In genomic region chr4:137867225-137867624, GRCm38 (mm10) we compare ENCODE assay signal across 9 mouse cellular contexts. TPM values are rescaled to one million over a fixed set of nuclear protein-coding genes. Genes with fewer than 3 reads are reported as not detected.
DNase-seq lines count a peak whose midpoint lies in the region; ATAC-seq and TF ChIP-seq lines count a peak whose summit lies in the region.
"Had no signal": no experiment of that assay in that cellular context is flagged by ENCODE, and none has a peak within 500 bp of the region (broad histone marks: within the 10 kb centered on the region; RNA-seq: fewer than 3 reads in every experiment).

No protein-coding gene starts in this region.

- H3K9me3 ChIP-seq in midbrain, embryonic 10.5 days (replicated peaks) = no peaks in the 10 kb centered on the region
- H3K9me3 ChIP-seq in midbrain, postnatal 0 days (ENCODE audit: low read length) = no peaks in the 10 kb centered on the region
- H3K9me3 ChIP-seq in liver, embryonic 13.5 days (replicated peaks) = no peaks in the 10 kb centered on the region
- no peaks in the 10 kb centered on the region for H3K9me3 ChIP-seq in stomach, embryonic 14.5 days (ENCODE audit: control insufficient read depth, low read depth, low read length)
- H3K9me3 ChIP-seq in forebrain, embryonic 12.5 days = no peaks in the 10 kb centered on the region
- H3K9me3 ChIP-seq: G1E had no signal

- peaks cover 12% of the 10 kb centered on the region for H3K27me3 ChIP-seq in midbrain, embryonic 10.5 days (ENCODE audit: low read depth, poor library complexity, severe bottlenecking)
- no peaks in the 10 kb centered on the region for H3K27me3 ChIP-seq in midbrain, postnatal 0 days (ENCODE audit: insufficient read depth, low read length)
- peaks cover 48% of the 10 kb centered on the region for H3K27me3 ChIP-seq in liver, embryonic 13.5 days
- no peaks in the 10 kb centered on the region for H3K27me3 ChIP-seq in stomach, embryonic 14.5 days (ENCODE audit: control insufficient read depth, insufficient read depth, low read length)
- H3K27me3 ChIP-seq in forebrain, embryonic 12.5 days = peaks cover 10% of the 10 kb centered on the region; the same call in 1 of the 2 replicates

- TF ChIP-seq CTCF in midbrain, postnatal 0 days (IDR thresholded peaks at IDR 0.05) = no peak

- no peak for DNase-seq in midbrain, embryonic 10.5 days (ENCODE audit: low spot score)
- no peak for DNase-seq in midbrain, postnatal 0 days (ENCODE audit: low spot score)
- peak; percentile 60 to 61 for DNase-seq in kidney, adult 8-10 months
- no peak for DNase-seq in liver, embryonic 13.5 days
- no peak for DNase-seq in right cerebral cortex, postnatal 25 days
- no peak for DNase-seq in adrenal gland, adult 8-10 months

- no peaks in the 10 kb centered on the region for H3K36me3 ChIP-seq in midbrain, embryonic 10.5 days
- H3K36me3 ChIP-seq in midbrain, postnatal 0 days (ENCODE audit: insufficient read depth, low read length) = no peaks in the 10 kb centered on the region
- H3K36me3 ChIP-seq in liver, embryonic 13.5 days = no peaks in the 10 kb centered on the region
- H3K36me3 ChIP-seq in stomach, embryonic 14.5 days (ENCODE audit: control insufficient read depth, insufficient read depth, low read length) = no peaks in the 10 kb centered on the region
- no peaks in the 10 kb centered on the region for H3K36me3 ChIP-seq in forebrain, embryonic 12.5 days (replicated peaks)
- H3K36me3 ChIP-seq: G1E had no signal

- no peak overlapping the region for H3K4me3 ChIP-seq in midbrain, embryonic 10.5 days
- H3K4me3 ChIP-seq in midbrain, postnatal 0 days (ENCODE audit: low read depth, low read length) = no peak overlapping the region
- no peak overlapping the region for H3K4me3 ChIP-seq in liver, embryonic 13.5 days (replicated peaks)
- H3K4me3 ChIP-seq in stomach, embryonic 14.5 days (ENCODE audit: low read depth, low read length) = no peak overlapping the region
- no peak overlapping the region for H3K4me3 ChIP-seq in forebrain, embryonic 12.5 days (replicated peaks)

- H3K27ac ChIP-seq in midbrain, embryonic 10.5 days (replicated peaks) = peak overlapping the region; percentile 28
- no peak overlapping the region for H3K27ac ChIP-seq in midbrain, postnatal 0 days (ENCODE audit: low read depth, low read length)
- no peak overlapping the region for H3K27ac ChIP-seq in liver, embryonic 13.5 days
- no peak overlapping the region for H3K27ac ChIP-seq in stomach, embryonic 14.5 days (ENCODE audit: low read length)
- H3K27ac ChIP-seq in forebrain, embryonic 12.5 days = no peak overlapping the region

- peaks cover 76% of the 10 kb centered on the region for H3K4me1 ChIP-seq in midbrain, embryonic 10.5 days
- H3K4me1 ChIP-seq in midbrain, postnatal 0 days (ENCODE audit: insufficient read depth, low read length) = peaks cover 34% of the 10 kb centered on the region
- H3K4me1 ChIP-seq in liver, embryonic 13.5 days (replicated peaks) = peaks cover 92% of the 10 kb centered on the region
- peaks cover 61% of the 10 kb centered on the region for H3K4me1 ChIP-seq in stomach, embryonic 14.5 days (ENCODE audit: control insufficient read depth, insufficient read depth, low read length)
- peaks cover 54% of the 10 kb centered on the region for H3K4me1 ChIP-seq in forebrain, embryonic 12.5 days

- no peak overlapping the region for H3K9ac ChIP-seq in midbrain, postnatal 0 days (replicated peaks; ENCODE audit: low read length, poor library complexity, severe bottlenecking)
- no peak overlapping the region for H3K9ac ChIP-seq in liver, embryonic 13.5 days
- no peak overlapping the region for H3K9ac ChIP-seq in stomach, embryonic 14.5 days (replicated peaks; ENCODE audit: low read depth, low read length)
- H3K9ac ChIP-seq in forebrain, embryonic 12.5 days = no peak overlapping the region

- H3K4me2 ChIP-seq in midbrain, postnatal 0 days (ENCODE audit: low read depth, low read length, poor library complexity, severe bottlenecking) = no peak overlapping the region
- H3K4me2 ChIP-seq in liver, embryonic 13.5 days = peak overlapping the region; percentile 10; the same call in 1 of the 2 replicates
- H3K4me2 ChIP-seq in stomach, embryonic 14.5 days (replicated peaks; ENCODE audit: low read depth, low read length) = 0 out of 2 replicates have a peak overlapping the region, but pooled peaks have one; percentile 8
- no peak overlapping the region for H3K4me2 ChIP-seq in forebrain, embryonic 12.5 days

- no peak for ATAC-seq in midbrain, postnatal 0 days (ENCODE audit: low FRiP score)
- ATAC-seq in liver, embryonic 13.5 days (ENCODE audit: low read depth) = peak; percentile 24; the same call in 1 of the 2 replicates
- peak; percentile 47 for ATAC-seq in stomach, embryonic 14.5 days (ENCODE audit: insufficient number of reproducible peaks, insufficient read depth, low FRiP score, low read depth)
- ATAC-seq in forebrain, embryonic 12.5 days (ENCODE audit: low FRiP score) = no peak

- 80% methylated on average over 4 of the region's 4 CpGs for WGBS in midbrain, embryonic 10.5 days
- 68% methylated on average over 4 of the region's 4 CpGs for WGBS in midbrain, postnatal 0 days
- WGBS in liver, embryonic 13.5 days (ENCODE audit: insufficient replicate concordance) = 48% methylated on average over 4 of the region's 4 CpGs
- WGBS in stomach, embryonic 14.5 days = 36% methylated on average over 4 of the region's 4 CpGs
- WGBS in forebrain, embryonic 12.5 days = 81% methylated on average over 4 of the region's 4 CpGs

RNA-seq across cellular contexts. Expression of gene Ece1, which starts 5.2 kb away (rescaled TPM):
- polyA plus RNA-seq in midbrain, embryonic 10.5 days (2016; fragmentation: Nextera tagmentation; extraction: Ambion mirVana) = 31.6 and 31.7 TPM in 2 replicates
- total RNA-seq in midbrain, postnatal 0 days (2014; rRNA removed) = 36.3 and 51.9 TPM in 2 replicates
- 23.2 and 23.7 TPM in 2 replicates for polyA plus RNA-seq in midbrain, postnatal 0 days (2015; fragmentation: Nextera tagmentation; extraction: Ambion mirVana)
- polyA plus RNA-seq in liver, embryonic 13.5 days (2015; fragmentation: Nextera tagmentation; extraction: Ambion mirVana) = 12.3 and 14.2 TPM in 2 replicates
- polyA plus RNA-seq in stomach, embryonic 14.5 days (2014; fragmentation: Nextera tagmentation; extraction: Ambion mirVana) = 80.6 and 83.2 TPM in 2 replicates
- 100 to 1,000 TPM; 248 to 380 (median 315) TPM for total RNA-seq in adrenal gland, adult 8-10 months (2022)
- 18.3 and 23.4 TPM in 2 replicates for polyA plus RNA-seq in forebrain, embryonic 12.5 days (2016; fragmentation: Nextera tagmentation; extraction: Ambion mirVana)

Comparison
In these comparisons a context has a peak if more than half of its experiments do, and no peak if none do; other contexts are left out.
1. DNase-seq: peak in kidney, adult 8-10 months (2 of 2); none in midbrain, embryonic 10.5 days (single experiment), midbrain, postnatal 0 days (single experiment), liver, embryonic 13.5 days (single experiment), right cerebral cortex, postnatal 25 days (single experiment) and adrenal gland, adult 8-10 months (single experiment).
2. ATAC-seq: peak in liver, embryonic 13.5 days (single experiment) and stomach, embryonic 14.5 days (single experiment); none in midbrain, postnatal 0 days (single experiment) and forebrain, embryonic 12.5 days (single experiment).
3. H3K4me2 ChIP-seq: peak in liver, embryonic 13.5 days (single experiment) and stomach, embryonic 14.5 days (single experiment); none in midbrain, postnatal 0 days (single experiment) and forebrain, embryonic 12.5 days (single experiment).